Mouse (Mus musculus) myocyte (in vitro differentiated cells): ENCODE results near the gene Abhd2.
A peak's percentile ranks its signal among the peaks of the same experiment; 100 is the strongest.

Experiments
- CEBPB ChIP-seq: IDR thresholded peaks from 2 replicates; pipeline ENCODE4 v1.6.1; 2011; ENCODE audit warnings: mild to moderate bottlenecking, moderate library complexity; ENCODE audit not compliant: poor library complexity, insufficient read depth, severe bottlenecking
- E2F4 ChIP-seq: IDR thresholded peaks from one replicate; pipeline ENCODE4 v1.6.1; 2011; ENCODE audit warnings: mild to moderate bottlenecking, control low read depth, moderate library complexity; ENCODE audit not compliant: insufficient read depth
- MYOD1 ChIP-seq, 3 experiments: IDR thresholded peaks; one replicate each; pipeline ENCODE4 v1.6.1; 2011; ENCODE audit warnings: control low read depth in 2 of 3, low read depth in 2 of 3, mild to moderate bottlenecking in 2 of 3, moderate library complexity in 1 of 3; ENCODE audit not compliant: insufficient read length in 2 of 3, control insufficient read depth in 1 of 3
- POLR2A ChIP-seq: IDR thresholded peaks from one replicate; pipeline ENCODE4 v1.6.1; 2011; ENCODE audit warnings: low read depth, mild to moderate bottlenecking, control low read depth, moderate library complexity; ENCODE audit not compliant: insufficient read length
- POLR2AphosphoS2 ChIP-seq: IDR thresholded peaks from one replicate; pipeline ENCODE4 v1.6.1; 2011; ENCODE audit warnings: low read depth, control low read depth; ENCODE audit not compliant: insufficient read length
- REST ChIP-seq: IDR thresholded peaks from one replicate; pipeline ENCODE4 v1.6.1; 2011; ENCODE audit warnings: mild to moderate bottlenecking, control low read depth, moderate library complexity; ENCODE audit not compliant: insufficient read depth, insufficient read length
- TCF12 ChIP-seq: IDR thresholded peaks from one replicate; pipeline ENCODE4 v1.6.1; 2011; ENCODE audit warnings: mild to moderate bottlenecking, control low read depth; ENCODE audit not compliant: poor library complexity, insufficient read depth, severe bottlenecking
- TCF3 ChIP-seq: IDR thresholded peaks from one replicate; pipeline ENCODE4 v1.6.1; 2011; ENCODE audit warnings: low read depth, control low read depth; ENCODE audit not compliant: insufficient read length
- USF1 ChIP-seq: IDR thresholded peaks from one replicate; pipeline ENCODE4 v1.6.1; 2011; ENCODE audit warnings: low read depth, mild to moderate bottlenecking, control low read depth, moderate library complexity

- TF ChIP-seq POLR2A = peak; percentile 58
- no peak for TF ChIP-seq REST
- TF ChIP-seq USF1 = no peak
- TF ChIP-seq TCF12 = no peak
- TF ChIP-seq CEBPB = no peak
- TF ChIP-seq MYOD1 (IDR thresholded peaks at IDR 0.05; ENCODE audit: control insufficient read depth in 1 of 3, insufficient read length in 2 of 3, low read depth in 2 of 3) = no peak
- TF ChIP-seq TCF3 = no peak
- TF ChIP-seq POLR2AphosphoS2 = peak; percentile 38
- TF ChIP-seq E2F4 = peak; percentile 98
Observed at GRCm38 (mm10) chr7:79391883-79392649, 119.1 kb downstream of the Abhd2 start, which contains the start of gene Fanci.
